Mouse (Mus musculus): ENCODE results near the gene Eif2b3. TPM values are rescaled to one million over a fixed set of nuclear protein-coding genes. Genes with fewer than 3 reads are reported as not detected.

The Eif2b3 gene
- polyA plus RNA-seq, 1 experiment: 8.5 TPM

GRCm38 (mm10) chr4:117049485-117049884, 30.3 kb downstream of the Eif2b3 start:
- TF ChIP-seq CTCF (IDR thresholded peaks at IDR 0.05; ENCODE audit: low read depth, low read length) (no peak), POLR2A (IDR thresholded peaks at IDR 0.05; ENCODE audit: borderline replicate concordance, low read depth, low read length) (no peak)
- Histone ChIP-seq H3K4me3 (ENCODE audit: insufficient read depth, low read length) (no peak overlapping the region), H3K27ac (ENCODE audit: insufficient read depth, low read depth, low read length) (no peak overlapping the region), H3K4me1 (ENCODE audit: control insufficient read depth, insufficient read depth, low read length) (peaks cover 7% of the 10 kb centered on the region)

GRCm38 (mm10) chr4:117052626-117053025, 33.4 kb downstream of the Eif2b3 start:
- Histone ChIP-seq H3K4me1 (ENCODE audit: control insufficient read depth, insufficient read depth, low read length) (peaks cover 3% of the 10 kb centered on the region; the same call in 1 of the 2 replicates), H3K4me3 (ENCODE audit: insufficient read depth, low read length) (no peak overlapping the region), H3K27ac (ENCODE audit: insufficient read depth, low read depth, low read length) (no peak overlapping the region)
- TF ChIP-seq CTCF (IDR thresholded peaks at IDR 0.05; ENCODE audit: low read depth, low read length) (no peak), POLR2A (IDR thresholded peaks at IDR 0.05; ENCODE audit: borderline replicate concordance, low read depth, low read length) (no peak)

- H3K4me3 ChIP-seq (ENCODE audit: insufficient read depth, low read length): no peak overlapping the region
- H3K27ac ChIP-seq (ENCODE audit: insufficient read depth, low read depth, low read length): no peak overlapping the region
- no peak for TF ChIP-seq POLR2A (IDR thresholded peaks at IDR 0.05; ENCODE audit: borderline replicate concordance, low read depth, low read length)
- H3K4me1 ChIP-seq (ENCODE audit: control insufficient read depth, insufficient read depth, low read length): peaks cover under 1% of the 10 kb centered on the region; the same call in 1 of the 2 replicates
Observed at GRCm38 (mm10) chr4:117053956-117054355, 34.8 kb downstream of the Eif2b3 start.

GRCm38 (mm10) chr4:117056102-117056501, 36.9 kb downstream of the Eif2b3 start:
- no peak for TF ChIP-seq POLR2A (IDR thresholded peaks at IDR 0.05; ENCODE audit: borderline replicate concordance, low read depth, low read length)
- TF ChIP-seq CTCF (IDR thresholded peaks at IDR 0.05; ENCODE audit: low read depth, low read length): no peak
- Histone ChIP-seq H3K4me1 (ENCODE audit: control insufficient read depth, insufficient read depth, low read length) (no peaks in the 10 kb centered on the region), H3K27ac (ENCODE audit: insufficient read depth, low read depth, low read length) (no peak overlapping the region), H3K4me3 (ENCODE audit: insufficient read depth, low read length) (no peak overlapping the region)

GRCm38 (mm10) chr4:117056514-117056913, 37.3 kb downstream of the Eif2b3 start:
- no peak for TF ChIP-seq CTCF (IDR thresholded peaks at IDR 0.05; ENCODE audit: low read depth, low read length)
- TF ChIP-seq POLR2A (IDR thresholded peaks at IDR 0.05; ENCODE audit: borderline replicate concordance, low read depth, low read length): no peak
- no peaks in the 10 kb centered on the region for H3K4me1 ChIP-seq (ENCODE audit: control insufficient read depth, insufficient read depth, low read length)
- H3K4me3 ChIP-seq (ENCODE audit: insufficient read depth, low read length): no peak overlapping the region
- H3K27ac ChIP-seq (ENCODE audit: insufficient read depth, low read depth, low read length): no peak overlapping the region

GRCm38 (mm10) chr4:117058512-117058911, 39.3 kb downstream of the Eif2b3 start:
- Histone ChIP-seq H3K4me3 (ENCODE audit: insufficient read depth, low read length) (no peak overlapping the region), H3K27ac (ENCODE audit: insufficient read depth, low read depth, low read length) (no peak overlapping the region), H3K4me1 (ENCODE audit: control insufficient read depth, insufficient read depth, low read length) (no peaks in the 10 kb centered on the region)
- no peak for TF ChIP-seq POLR2A (IDR thresholded peaks at IDR 0.05; ENCODE audit: borderline replicate concordance, low read depth, low read length)
- no peak for TF ChIP-seq CTCF (IDR thresholded peaks at IDR 0.05; ENCODE audit: low read depth, low read length)

- TF ChIP-seq CTCF (IDR thresholded peaks at IDR 0.05; ENCODE audit: low read depth, low read length) (no peak), POLR2A (IDR thresholded peaks at IDR 0.05; ENCODE audit: borderline replicate concordance, low read depth, low read length) (no peak)
- no peaks in the 10 kb centered on the region for H3K4me1 ChIP-seq (ENCODE audit: control insufficient read depth, insufficient read depth, low read length)
- no peak overlapping the region for H3K27ac ChIP-seq (ENCODE audit: insufficient read depth, low read depth, low read length)
- no peak overlapping the region for H3K4me3 ChIP-seq (ENCODE audit: insufficient read depth, low read length)
Observed at GRCm38 (mm10) chr4:117062700-117063390, 43.6 kb downstream of the Eif2b3 start.

GRCm38 (mm10) chr4:117068035-117068434, 48.8 kb downstream of the Eif2b3 start:
- H3K4me1 ChIP-seq (ENCODE audit: control insufficient read depth, insufficient read depth, low read length): peaks cover 6% of the 10 kb centered on the region
- no peak for TF ChIP-seq POLR2A (IDR thresholded peaks at IDR 0.05; ENCODE audit: borderline replicate concordance, low read depth, low read length)
- TF ChIP-seq CTCF (IDR thresholded peaks at IDR 0.05; ENCODE audit: low read depth, low read length): no peak
- H3K4me3 ChIP-seq (ENCODE audit: insufficient read depth, low read length): no peak overlapping the region
- no peak overlapping the region for H3K27ac ChIP-seq (ENCODE audit: insufficient read depth, low read depth, low read length)

- Histone ChIP-seq H3K27ac (ENCODE audit: insufficient read depth, low read depth, low read length) (no peak overlapping the region), H3K4me3 (ENCODE audit: insufficient read depth, low read length) (no peak overlapping the region), H3K4me1 (ENCODE audit: control insufficient read depth, insufficient read depth, low read length) (peaks cover 6% of the 10 kb centered on the region)
- TF ChIP-seq POLR2A (IDR thresholded peaks at IDR 0.05; ENCODE audit: borderline replicate concordance, low read depth, low read length): no peak
- TF ChIP-seq CTCF (IDR thresholded peaks at IDR 0.05; ENCODE audit: low read depth, low read length): no peak
Observed at GRCm38 (mm10) chr4:117069647-117070046, 50.4 kb downstream of the Eif2b3 start.

- Histone ChIP-seq H3K4me3 (ENCODE audit: insufficient read depth, low read length) (no peak overlapping the region), H3K4me1 (ENCODE audit: control insufficient read depth, insufficient read depth, low read length) (peaks cover 6% of the 10 kb centered on the region), H3K27ac (ENCODE audit: insufficient read depth, low read depth, low read length) (no peak overlapping the region)
- TF ChIP-seq POLR2A (IDR thresholded peaks at IDR 0.05; ENCODE audit: borderline replicate concordance, low read depth, low read length) (no peak), CTCF (IDR thresholded peaks at IDR 0.05; ENCODE audit: low read depth, low read length) (no peak)
Observed at GRCm38 (mm10) chr4:117070624-117071023, 51.4 kb downstream of the Eif2b3 start.
